Mouse (Mus musculus) liver, embryonic 13.5 days (tissue): ENCODE measurements around the gene Pcp4l1. TPM values are rescaled to one million over a fixed set of nuclear protein-coding genes. Genes with fewer than 3 reads are reported as not detected.

ENCODE experiments used
- ATAC-seq: fragments of 200-750 bp; cut with Nextera tagmentation; 2 replicates; pipeline ENCODE4 v1.8.0; 2017; ENCODE audit warnings: low read depth, mild to moderate bottlenecking, moderate number of reproducible peaks, moderate library complexity
- DNase-seq: peaks from one replicate; pipeline ENCODE4 v3.0.0; 2022
- H3K27ac ChIP-seq: fragments of 300-500 bp; sonication (generic); 2 replicates; pipeline ENCODE4 v1.5.1; 2015; ENCODE audit warnings: moderate library complexity, mild to moderate bottlenecking, inconsistent platforms
- H3K27me3 ChIP-seq: fragments of 300-500 bp; sonication (generic); 2 replicates; pipeline ENCODE4 v1.6.1; 2015; ENCODE audit warnings: mild to moderate bottlenecking, inconsistent platforms
- H3K36me3 ChIP-seq: fragments of 300-500 bp; sonication (generic); 2 replicates; pipeline ENCODE4 v1.6.1; 2015; ENCODE audit warnings: mild to moderate bottlenecking, inconsistent platforms
- H3K4me1 ChIP-seq: fragments of 300-500 bp; sonication (generic); replicated peaks from 2 replicates; pipeline ENCODE4 v1.6.1; 2015; ENCODE audit warnings: inconsistent platforms
- H3K4me2 ChIP-seq: fragments of 300-500 bp; sonication (generic); 2 replicates; pipeline ENCODE4 v1.6.1; 2015; ENCODE audit warnings: inconsistent platforms, mild to moderate bottlenecking, moderate library complexity
- H3K4me3 ChIP-seq: fragments of 300-500 bp; sonication (generic); replicated peaks from 2 replicates; pipeline ENCODE4 v1.5.1; 2015; ENCODE audit warnings: mild to moderate bottlenecking, inconsistent platforms
- H3K9ac ChIP-seq: fragments of 300-500 bp; sonication (generic); 2 replicates; pipeline ENCODE4 v1.6.1; 2015; ENCODE audit warnings: mild to moderate bottlenecking, inconsistent platforms
- H3K9me3 ChIP-seq: fragments of 300-500 bp; sonication (generic); replicated peaks from 2 replicates; pipeline ENCODE4 v1.6.1; 2016; ENCODE audit warnings: inconsistent platforms
- WGBS: fragments of 180-500 bp; shearing (Covaris S2); methylation state at CpG from one replicate; pipeline ENCODE4 v1.1.7; 2015; ENCODE audit not compliant: insufficient replicate concordance; 5-methylcytosine and 5-hydroxymethylcytosine counted together
- polyA plus RNA-seq: library from polyadenylated mRNA; unstranded; fragments of >200 nt; fragmentation: Nextera tagmentation; extraction: Ambion mirVana; gene quantifications from 2 replicates; pipeline ENCODE4 v1.2.1, GENCODE M21; 2015

The Pcp4l1 gene
- polyA plus RNA-seq, 1 experiment from 2014 or later: 1.8 TPM

- H3K9me3 ChIP-seq: no peaks in the 10 kb centered on the region
- peak within 1 kb of the TSS; percentile 74 for H3K9ac ChIP-seq
- H3K4me2 ChIP-seq: peak within 1 kb of the TSS; percentile 85
- H3K36me3 ChIP-seq: peaks cover 26% of the 10 kb centered on the region
- H3K4me3 ChIP-seq: peak within 1 kb of the TSS; percentile 68
- peak within 1 kb of the TSS; percentile 89 for H3K27ac ChIP-seq
- DNase-seq (peak; percentile 93), ATAC-seq (peak; percentile 95)
- no peaks in the 10 kb centered on the region for H3K27me3 ChIP-seq
- 1% methylated on average over 28 of the region's 28 CpGs for WGBS
- H3K4me1 ChIP-seq: peaks cover 22% of the 10 kb centered on the region
Observed at GRCm38 (mm10) chr1:171222238-171223155, 26.4 kb upstream of the Pcp4l1 start, which contains the start of gene Tomm40l. Gene Tomm40l (minus strand): TSS chr1:171222514.

GRCm38 (mm10) chr1:171221281-171222193 is 25.5 kb upstream of the Pcp4l1 start:
- peak overlapping the region; percentile 68 for H3K4me3 ChIP-seq
- WGBS: 6% methylated on average over 22 of the region's 22 CpGs

GRCm38 (mm10) chr1:171220871-171221270 is 24.8 kb upstream of the Pcp4l1 start:
- 7% methylated on average over 10 of the region's 10 CpGs for WGBS
- peak; percentile 6; the same call in 1 of the 2 replicates for ATAC-seq
- Histone ChIP-seq H3K9ac (peak overlapping the region; percentile 65), H3K36me3 (peaks cover 26% of the 10 kb centered on the region), H3K4me2 (peak overlapping the region; percentile 85), H3K27ac (peak overlapping the region; percentile 64), H3K27me3 (no peaks in the 10 kb centered on the region), H3K9me3 (no peaks in the 10 kb centered on the region), H3K4me1 (peaks cover 31% of the 10 kb centered on the region), H3K4me3 (peak overlapping the region; percentile 68)
- peak; percentile 74 for DNase-seq

More at GRCm38 (mm10) chr1:171221281-171222193, 25.5 kb upstream of the Pcp4l1 start:
- peak overlapping the region; percentile 64 for H3K27ac ChIP-seq
- ATAC-seq: no peak
- DNase-seq: no peak
- peak overlapping the region; percentile 85 for H3K4me2 ChIP-seq
- peaks cover 26% of the 10 kb centered on the region for H3K4me1 ChIP-seq
- H3K9me3 ChIP-seq: no peaks in the 10 kb centered on the region
- peak overlapping the region; percentile 65 for H3K9ac ChIP-seq
- peaks cover 26% of the 10 kb centered on the region for H3K36me3 ChIP-seq
- H3K27me3 ChIP-seq: no peaks in the 10 kb centered on the region

- peaks cover 26% of the 10 kb centered on the region for H3K36me3 ChIP-seq
- peak overlapping the region; percentile 12; the same call in 1 of the 2 replicates for H3K9ac ChIP-seq
- no peak overlapping the region for H3K27ac ChIP-seq
- DNase-seq (no peak), ATAC-seq (no peak)
- H3K4me2 ChIP-seq: no peak overlapping the region
- no peaks in the 10 kb centered on the region for H3K9me3 ChIP-seq
- H3K4me1 ChIP-seq: peaks cover 15% of the 10 kb centered on the region
- 55% methylated on average over 18 of the region's 18 CpGs for WGBS
- H3K4me3 ChIP-seq: no peak overlapping the region
- H3K27me3 ChIP-seq: peaks cover 12% of the 10 kb centered on the region
Observed at GRCm38 (mm10) chr1:171216241-171216955, 20.3 kb upstream of the Pcp4l1 start.

- no peak within 1 kb of the TSS for H3K9ac ChIP-seq
- peaks cover 9% of the 10 kb centered on the region for H3K36me3 ChIP-seq
- ATAC-seq: no peak
- H3K9me3 ChIP-seq: no peaks in the 10 kb centered on the region
- H3K4me3 ChIP-seq: no peak within 1 kb of the TSS
- peaks cover 9% of the 10 kb centered on the region for H3K4me1 ChIP-seq
- H3K27ac ChIP-seq: no peak within 1 kb of the TSS
- DNase-seq: no peak
- WGBS: 66% methylated on average over 10 of the region's 10 CpGs
- H3K4me2 ChIP-seq: no peak within 1 kb of the TSS
- peaks cover 12% of the 10 kb centered on the region for H3K27me3 ChIP-seq
Observed at GRCm38 (mm10) chr1:171213801-171214496, 17.9 kb upstream of the Pcp4l1 start, which contains the start of gene Nr1i3. Gene Nr1i3 (plus strand): TSS chr1:171213970.

GRCm38 (mm10) chr1:171212854-171213253 is 16.8 kb upstream of the Pcp4l1 start:
- no peak overlapping the region for H3K4me3 ChIP-seq
- 48% methylated on average over 3 of the region's 3 CpGs for WGBS
- H3K9me3 ChIP-seq: no peaks in the 10 kb centered on the region
- no peak for ATAC-seq
- H3K9ac ChIP-seq: no peak overlapping the region
- no peak overlapping the region for H3K4me2 ChIP-seq
- H3K4me1 ChIP-seq: peaks cover 9% of the 10 kb centered on the region
- H3K27me3 ChIP-seq: peaks cover 12% of the 10 kb centered on the region
- no peak for DNase-seq
- no peaks in the 10 kb centered on the region for H3K36me3 ChIP-seq
- H3K27ac ChIP-seq: no peak overlapping the region

- H3K9me3 ChIP-seq: no peaks in the 10 kb centered on the region
- no peak overlapping the region for H3K4me2 ChIP-seq
- peaks cover 11% of the 10 kb centered on the region for H3K27me3 ChIP-seq
- H3K9ac ChIP-seq: no peak overlapping the region
- DNase-seq (no peak), ATAC-seq (no peak)
- no peak overlapping the region for H3K27ac ChIP-seq
- no peak overlapping the region for H3K4me3 ChIP-seq
- 8% methylated on average over 4 of the region's 4 CpGs for WGBS
- peaks cover 7% of the 10 kb centered on the region for H3K4me1 ChIP-seq
- no peaks in the 10 kb centered on the region for H3K36me3 ChIP-seq
Observed at GRCm38 (mm10) chr1:171209409-171209808, 13.3 kb upstream of the Pcp4l1 start.

- H3K4me3 ChIP-seq: no peak overlapping the region
- no peaks in the 10 kb centered on the region for H3K36me3 ChIP-seq
- H3K4me1 ChIP-seq: peaks cover 7% of the 10 kb centered on the region; the same call in 1 of the 2 replicates
- H3K9ac ChIP-seq: no peak overlapping the region
- ATAC-seq (no peak), DNase-seq (no peak)
- no peak overlapping the region for H3K27ac ChIP-seq
- WGBS: 51% methylated on average over 6 of the region's 6 CpGs
- H3K9me3 ChIP-seq: no peaks in the 10 kb centered on the region
- no peak overlapping the region for H3K4me2 ChIP-seq
- peaks cover 3% of the 10 kb centered on the region for H3K27me3 ChIP-seq
Observed at GRCm38 (mm10) chr1:171205704-171206493, 9.8 kb upstream of the Pcp4l1 start.

- Histone ChIP-seq H3K4me2 (no peak overlapping the region), H3K27me3 (peaks cover 5% of the 10 kb centered on the region), H3K36me3 (no peaks in the 10 kb centered on the region), H3K9me3 (no peaks in the 10 kb centered on the region), H3K4me1 (peaks cover 7% of the 10 kb centered on the region; the same call in 1 of the 2 replicates), H3K9ac (no peak overlapping the region), H3K4me3 (no peak overlapping the region), H3K27ac (no peak overlapping the region)
- DNase-seq (no peak), ATAC-seq (peak; percentile 81)
- 68% methylated on average over 7 of the region's 7 CpGs for WGBS
Observed at GRCm38 (mm10) chr1:171204249-171204644, 8.2 kb upstream of the Pcp4l1 start.
